Mouse (Mus musculus) liver (tissue): ENCODE measurements at regions not wholly inside any gene's neighbourhood (a gene's known extent, or its start where the extent isn't known, plus 50 kb on each side); places are given as distances from the start of the nearest gene placed in this dataset.

Experiments
- DNase-seq: peaks from one replicate; pipeline ENCODE4 v3.0.0-alpha.2; 2020; ENCODE audit warnings: mixed read lengths

- DNase-seq: peak; percentile 88
Measured at GRCm38 (mm10) chr4:119018573-119018972, 57.2 kb downstream of the Lao1 start.

DNA sequence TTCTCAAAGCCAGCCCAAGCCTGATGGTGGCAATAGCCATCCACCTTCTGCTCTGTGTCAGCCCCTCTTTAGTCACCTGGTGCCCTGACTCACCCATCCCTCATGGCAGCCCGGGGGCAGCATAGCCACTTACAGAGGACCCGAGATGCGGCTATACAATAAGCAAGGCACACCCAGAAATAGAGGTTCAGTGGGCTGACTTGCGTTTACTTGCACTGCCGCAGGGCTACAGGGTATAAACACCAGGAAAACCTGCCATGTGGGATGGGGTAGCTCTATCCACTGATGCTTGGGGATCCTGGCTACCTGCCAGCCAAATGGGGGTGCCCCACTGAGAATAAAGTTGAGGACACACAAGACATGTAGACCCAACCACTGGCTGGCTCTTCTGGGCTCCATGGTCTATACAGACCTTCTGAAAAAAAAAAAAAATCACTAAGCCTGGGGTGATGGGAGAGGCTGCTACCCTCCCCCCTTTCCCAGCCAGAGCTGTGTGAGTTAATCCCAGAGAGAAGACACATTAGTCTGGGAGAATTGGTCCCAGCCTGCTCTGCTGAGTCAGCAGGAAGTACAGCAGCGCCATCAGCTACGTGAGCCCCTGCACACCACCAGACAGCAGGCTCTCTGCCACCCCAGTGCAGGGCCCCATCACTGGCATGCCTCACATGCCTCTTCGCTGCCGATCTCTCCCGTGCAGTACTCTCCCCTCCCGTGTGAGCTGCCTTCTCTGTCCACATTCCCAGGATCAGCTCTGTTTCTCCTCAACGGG lies 57.8 kb downstream of the Lao1 start:
- DNase-seq: peak; percentile 88

- DNase-seq: no peak
Measured at GRCm38 (mm10) chr4:119022338-119022737, 61.0 kb downstream of the Lao1 start.

DNA sequence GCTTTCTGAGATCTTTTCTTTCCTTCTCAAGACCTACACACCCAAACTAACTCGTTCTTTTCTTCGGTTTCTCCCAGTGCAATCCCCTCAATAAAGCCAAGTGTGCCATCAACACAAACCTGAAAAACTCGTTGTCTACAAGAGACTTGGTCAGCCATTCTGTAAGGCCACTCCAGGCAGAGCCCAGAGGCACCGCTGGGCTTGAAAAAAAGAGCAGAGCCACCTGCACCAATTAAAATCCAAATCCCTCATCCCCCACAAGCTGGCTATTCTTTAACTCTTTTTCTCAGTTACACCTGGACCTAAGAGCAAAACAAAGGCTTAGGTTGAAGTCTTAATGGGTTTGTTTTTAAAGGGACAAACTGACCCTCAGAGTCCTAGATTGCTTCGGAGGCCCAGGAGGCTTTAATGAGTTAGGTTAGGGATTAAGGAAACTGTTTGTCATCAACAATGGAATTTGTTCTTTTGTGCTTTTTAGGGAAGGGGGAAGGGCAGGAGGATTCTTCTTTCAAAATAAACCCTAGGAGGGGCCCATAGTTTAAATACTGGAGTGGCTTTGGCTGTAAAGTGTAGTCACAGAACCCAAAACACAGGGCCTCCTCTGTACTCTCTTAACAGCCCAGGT lies 65.0 kb downstream of the Lao1 start:
- DNase-seq: no peak

GRCm38 (mm10) chr4:119028208-119028821 lies 66.9 kb downstream of the Lao1 start:
- peak; percentile 85 for DNase-seq

- peak; percentile 87 for DNase-seq
Measured at GRCm38 (mm10) chr4:119029091-119029490, 67.7 kb downstream of the Lao1 start.

- no peak for DNase-seq
Measured at GRCm38 (mm10) chr4:119029735-119030134, 68.4 kb downstream of the Lao1 start.

GRCm38 (mm10) chr4:119030865-119031264 lies 69.5 kb downstream of the Lao1 start:
- no peak for DNase-seq

GRCm38 (mm10) chr4:119033006-119033405 lies 71.6 kb downstream of the Lao1 start:
- DNase-seq: peak; percentile 57

- DNase-seq: peak; percentile 92
Measured at GRCm38 (mm10) chr4:119036582-119036981, 71.9 kb upstream of the Slc2a1 start.

- DNase-seq: peak; percentile 61
Measured at GRCm38 (mm10) chr4:119040041-119040440, 68.5 kb upstream of the Slc2a1 start.

DNA sequence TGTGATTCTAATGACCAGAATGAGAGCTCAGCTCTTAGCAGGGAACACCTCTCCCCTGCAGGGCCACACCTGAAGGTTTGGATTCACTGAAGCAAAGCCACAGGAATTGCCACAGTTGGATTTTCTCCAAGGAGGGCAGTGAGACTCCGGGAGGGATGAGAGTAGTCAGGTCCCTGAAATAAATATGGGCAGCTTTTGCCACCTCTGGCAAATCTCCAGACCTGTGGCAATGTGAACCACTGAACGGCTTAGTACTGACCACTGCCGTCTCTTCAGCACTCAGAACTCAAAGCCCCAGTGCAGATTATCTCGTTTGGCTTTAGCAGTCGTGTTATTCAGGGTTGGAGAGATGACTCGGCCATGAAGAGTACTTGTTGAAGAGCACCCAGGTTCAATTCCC lies 66.9 kb upstream of the Slc2a1 start:
- DNase-seq: no peak

DNA sequence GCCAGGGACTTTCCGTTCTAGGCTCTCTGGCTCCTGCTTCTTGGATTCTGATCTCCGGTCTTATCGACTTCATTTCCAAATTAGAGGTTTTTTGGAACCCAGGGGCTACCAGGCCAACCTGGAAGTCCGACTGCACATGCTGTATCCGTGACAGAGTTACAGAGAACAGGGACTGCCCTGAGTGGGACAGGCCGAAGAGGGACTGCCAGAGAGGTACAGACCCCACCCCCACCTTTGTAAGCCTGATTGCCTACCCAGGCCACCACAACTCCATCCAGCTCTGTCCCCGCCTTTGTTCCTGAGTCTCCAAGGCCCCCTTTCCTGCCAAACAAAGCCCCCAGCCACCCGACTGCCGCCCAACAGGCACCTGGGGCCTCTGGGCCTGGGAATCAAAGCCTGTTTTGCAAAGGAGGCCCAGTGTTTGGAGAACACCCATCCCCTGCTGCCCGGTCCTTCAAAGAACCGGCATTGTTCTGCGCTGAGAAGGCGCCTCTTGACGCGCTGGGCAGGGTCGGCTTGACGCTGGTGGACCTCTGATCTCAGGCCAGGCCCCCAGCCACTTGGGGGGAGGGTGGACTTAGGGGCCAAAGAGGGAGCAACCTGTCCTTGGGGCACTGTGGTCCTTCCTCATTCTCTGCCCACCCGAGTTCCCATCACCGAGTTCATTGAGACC lies 64.4 kb upstream of the Slc2a1 start:
- DNase-seq: no peak

GRCm38 (mm10) chr4:119044836-119045235 lies 63.7 kb upstream of the Slc2a1 start:
- no peak for DNase-seq

DNA sequence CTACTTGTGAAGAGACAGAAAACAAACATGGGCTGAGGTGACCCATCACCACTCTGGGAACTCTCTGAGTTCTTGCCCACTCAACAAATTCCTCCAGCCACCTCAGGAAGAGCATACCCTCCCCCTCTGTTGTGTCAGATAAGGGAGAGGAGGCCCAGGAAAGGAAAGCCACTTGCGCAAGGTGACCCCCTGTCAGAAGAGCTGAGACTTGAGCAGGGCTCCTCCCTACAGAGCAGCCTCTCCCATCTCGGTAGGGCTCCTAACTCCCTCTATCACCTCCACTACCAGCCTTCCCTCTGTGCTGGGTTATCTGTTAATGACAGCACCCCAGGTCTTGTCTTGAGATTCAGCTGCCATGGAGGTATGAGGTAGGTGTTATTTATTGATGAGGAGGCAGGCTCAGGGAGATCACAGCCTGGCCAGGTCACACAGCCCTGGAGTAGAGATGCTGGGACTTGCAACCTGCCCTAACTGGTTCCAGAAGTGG lies 57.6 kb upstream of the Slc2a1 start:
- peak; percentile 85 for DNase-seq

- no peak for DNase-seq
Measured at GRCm38 (mm10) chr4:119052537-119052936, 56.0 kb upstream of the Slc2a1 start.

DNA sequence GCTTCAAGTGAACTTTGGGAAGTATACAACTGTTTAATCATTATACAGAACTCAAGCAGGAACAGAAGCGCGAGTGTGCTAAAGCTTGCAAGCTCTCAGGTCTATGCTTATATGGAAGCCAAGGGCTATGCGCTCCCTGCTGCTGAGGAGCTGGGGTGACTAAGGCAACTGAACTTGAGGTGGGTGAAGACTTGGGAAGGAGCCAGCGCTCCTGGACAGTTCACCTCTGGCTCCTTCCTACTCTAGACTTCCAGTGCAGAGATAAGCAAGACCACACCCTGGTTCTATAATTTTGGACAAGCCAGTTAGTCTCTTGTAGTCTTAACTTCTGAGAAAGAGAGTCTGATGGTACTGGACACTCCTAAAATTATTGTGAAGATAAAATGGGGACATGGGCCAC lies 55.3 kb upstream of the Slc2a1 start:
- peak; percentile 50 for DNase-seq

GRCm38 (mm10) chr4:119053680-119054079 lies 54.8 kb upstream of the Slc2a1 start:
- DNase-seq: no peak

DNA sequence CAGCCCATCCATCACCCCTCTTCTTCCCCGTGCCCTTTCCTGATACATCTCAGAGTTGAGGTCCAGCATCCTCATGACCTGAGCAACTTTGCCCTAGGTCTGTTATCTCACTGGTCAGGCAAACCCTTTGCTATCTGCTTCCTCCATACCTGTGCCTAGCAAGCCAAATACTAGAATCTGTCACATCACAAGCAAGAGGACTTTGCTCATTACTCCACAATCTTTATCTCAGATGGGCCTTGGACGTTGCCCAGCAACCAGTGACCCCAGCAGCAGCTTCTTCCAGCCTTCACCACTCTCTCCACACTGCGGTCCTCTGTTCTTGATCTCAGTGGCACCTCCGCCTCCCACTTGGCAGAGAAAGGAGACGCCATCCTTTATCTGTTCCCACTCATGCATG lies 54.4 kb upstream of the Slc2a1 start:
- DNase-seq: peak; percentile 72

DNA sequence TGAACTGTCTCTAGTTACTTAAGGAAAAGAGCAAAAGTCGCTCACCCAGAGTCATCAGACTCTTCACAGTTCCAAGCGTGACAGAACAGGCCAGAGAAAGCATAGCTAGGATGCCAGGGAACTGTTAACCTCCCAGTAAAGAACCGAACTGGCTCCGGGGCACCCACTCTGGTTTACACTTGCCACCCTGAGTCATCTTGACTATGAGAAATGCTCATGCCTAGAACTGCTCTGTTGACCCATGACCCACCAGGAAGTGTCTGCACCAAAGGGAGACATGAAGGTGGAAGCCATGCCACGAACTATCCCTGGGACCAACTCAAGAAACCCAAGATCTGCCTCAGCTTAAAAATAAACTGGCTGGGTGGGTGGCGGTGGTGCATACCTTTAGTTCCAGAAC lies 51.3 kb upstream of the Slc2a1 start:
- DNase-seq: no peak

DNA sequence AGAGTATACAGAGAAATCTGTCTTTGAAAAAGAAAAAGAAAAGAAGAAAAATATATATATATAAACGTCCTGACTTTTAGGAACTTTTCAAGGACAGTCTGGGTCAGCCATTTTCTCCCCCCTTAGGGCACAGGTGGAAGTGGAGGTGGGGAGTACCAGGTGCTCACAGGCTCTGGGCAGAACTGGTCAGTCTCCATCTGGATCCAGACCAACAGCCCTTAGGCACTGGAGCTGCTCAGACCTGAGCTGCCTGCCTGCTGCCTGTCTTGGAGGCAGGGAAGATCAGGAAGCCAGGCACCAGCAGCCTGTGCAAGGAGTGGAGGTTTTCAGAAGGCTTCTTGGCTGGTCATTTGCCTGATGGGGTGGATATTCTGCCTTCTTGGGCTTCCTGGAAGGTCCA lies 50.7 kb upstream of the Slc2a1 start:
- no peak for DNase-seq
